Mouse (Mus musculus) cerebellum, postnatal 10 days (tissue): ENCODE measurements around the gene 4930556J24Rik.
"Not testable (repeated sequence)": the region's sequence is repeated elsewhere in the genome, so short reads cannot be mapped to it uniquely, and the experiment has no call there.

Experiments used
- DNase-seq, 2 experiments: peaks; one replicate each; pipeline ENCODE4 v3.0.0; 2021; ENCODE audit warnings: mixed read lengths in 2 of 2

The 4930556J24Rik gene

GRCm38 (mm10) chr11:3970361-3970760, 6.2 kb downstream of the 4930556J24Rik start:
- DNase-seq: no peak

- DNase-seq: peak in 1 of 2 experiments; percentile 19
Measured at GRCm38 (mm10) chr11:3969837-3970236, 6.7 kb downstream of the 4930556J24Rik start.

GRCm38 (mm10) chr11:3964416-3965172, 12.0 kb downstream of the 4930556J24Rik start:
- DNase-seq: no peak

- peak; percentile 81 to 83 for DNase-seq
Measured at GRCm38 (mm10) chr11:3963610-3964415, 12.8 kb downstream of the 4930556J24Rik start, which contains the start of gene Pes1. TSS of gene Pes1 (plus strand) at chr11:3963975.

GRCm38 (mm10) chr11:3963155-3963554, 13.4 kb downstream of the 4930556J24Rik start:
- peak; percentile 28 to 48 for DNase-seq

- DNase-seq: no peak
Measured at GRCm38 (mm10) chr11:3961761-3962160, 14.8 kb downstream of the 4930556J24Rik start.

- DNase-seq: no peak
Measured at GRCm38 (mm10) chr11:3960901-3961300, 15.7 kb downstream of the 4930556J24Rik start.

GRCm38 (mm10) chr11:3955371-3955770, 21.2 kb downstream of the 4930556J24Rik start:
- peak; percentile 28 for DNase-seq

GRCm38 (mm10) chr11:3954876-3955275, 21.7 kb downstream of the 4930556J24Rik start:
- not testable (repeated sequence) for DNase-seq

GRCm38 (mm10) chr11:3946386-3946785, 30.2 kb downstream of the 4930556J24Rik start:
- peak in 1 of 2 experiments; percentile 20 for DNase-seq

- DNase-seq: no peak
Measured at GRCm38 (mm10) chr11:3941371-3941770, 35.2 kb downstream of the 4930556J24Rik start.

- no peak for DNase-seq
Measured at GRCm38 (mm10) chr11:3937321-3937874, 39.2 kb downstream of the 4930556J24Rik start.

GRCm38 (mm10) chr11:3936318-3936717, 40.3 kb downstream of the 4930556J24Rik start:
- no peak for DNase-seq

GRCm38 (mm10) chr11:3935135-3935534, 41.4 kb downstream of the 4930556J24Rik start:
- no peak for DNase-seq

GRCm38 (mm10) chr11:3933756-3934285, 42.8 kb downstream of the 4930556J24Rik start:
- DNase-seq: no peak

- peak; percentile 88 for DNase-seq
Measured at GRCm38 (mm10) chr11:3931511-3932211, 44.9 kb downstream of the 4930556J24Rik start, which contains the start of gene Tcn2. TSS of gene Tcn2 (minus strand) at chr11:3932159.

- DNase-seq: no peak
Measured at GRCm38 (mm10) chr11:3930931-3931330, 45.6 kb downstream of the 4930556J24Rik start.

- DNase-seq: no peak
Measured at GRCm38 (mm10) chr11:3930019-3930418, 46.6 kb downstream of the 4930556J24Rik start.

GRCm38 (mm10) chr11:3925916-3926315, 50.7 kb downstream of the 4930556J24Rik start:
- DNase-seq: no peak

- DNase-seq: no peak
Measured at GRCm38 (mm10) chr11:3922731-3923130, 53.8 kb downstream of the 4930556J24Rik start.

GRCm38 (mm10) chr11:3922115-3922514, 54.5 kb downstream of the 4930556J24Rik start:
- no peak for DNase-seq

GRCm38 (mm10) chr11:3921281-3921850, 55.2 kb downstream of the 4930556J24Rik start:
- peak; percentile 73 to 79 for DNase-seq
